Comparison of ENCODE assay signal across 26 mouse cellular contexts in the genomic region with DNA sequence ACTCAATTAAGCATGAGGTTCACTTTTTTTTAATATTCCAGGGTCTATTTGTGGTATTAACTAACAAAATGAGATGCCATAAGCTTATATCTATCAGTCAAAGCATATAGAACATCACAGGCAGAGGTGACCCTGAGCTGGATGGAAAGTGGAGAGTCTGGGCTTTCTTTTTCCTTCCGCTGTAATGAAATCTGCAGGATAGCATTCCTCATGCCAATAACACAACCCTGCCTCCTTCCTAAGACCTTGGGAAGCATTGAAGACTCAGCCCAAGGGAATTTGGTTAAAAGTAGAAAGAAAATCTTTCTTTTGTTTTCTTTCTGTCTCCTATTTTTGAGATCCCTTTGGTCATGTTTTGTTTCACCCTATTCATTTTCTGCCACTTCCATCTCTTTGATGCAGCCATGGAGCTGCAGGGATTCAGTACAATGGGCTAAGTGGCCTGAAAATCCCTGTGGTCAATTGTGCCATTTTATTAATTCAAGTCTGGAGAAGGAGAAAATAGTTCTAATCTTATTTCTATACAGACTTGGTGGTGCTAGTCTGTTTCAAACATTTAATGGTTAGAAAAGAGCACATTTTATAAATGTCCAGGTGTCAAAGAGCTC.
"Had no signal": no experiment of that assay in that cellular context is flagged by ENCODE, and none has a peak within 500 bp of the region (broad histone marks: within the 10 kb centered on the region; RNA-seq: fewer than 3 reads in every experiment).

No protein-coding gene starts in this region.

- ATAC-seq: hindbrain, embryonic 16.5 days; inflammation-experienced regulatory T-cells, adult 6 months; intestine, embryonic 15.5 days; intestine, postnatal 0 days had no signal

- H3K36me3 ChIP-seq: heart, embryonic 10.5 days; heart, embryonic 12.5 days; hindbrain, embryonic 10.5 days; hindbrain, embryonic 12.5 days; intestine, embryonic 15.5 days; limb, embryonic 10.5 days; limb, embryonic 12.5 days had no signal

- H3K27me3 ChIP-seq: heart, embryonic 12.5 days; hindbrain, embryonic 12.5 days; intestine, embryonic 15.5 days; limb, embryonic 12.5 days had no signal

- H3K4me3 ChIP-seq: gastrocnemius, adult 2 months; heart, embryonic 10.5 days; heart, embryonic 12.5 days; hindbrain, embryonic 10.5 days; hindbrain, embryonic 12.5 days; intestine, embryonic 15.5 days; layer of hippocampus, adult 2 months; left cerebral cortex, adult 2 months; limb, embryonic 10.5 days; limb, embryonic 12.5 days had no signal

- DNase-seq: gastrocnemius, adult 2 months; gastrocnemius, postnatal 10 days; gastrocnemius, postnatal 25 days; heart, adult 18-20 months; heart, postnatal 10 days; heart, postnatal 4 days; kidney, adult 18-20 months; kidney, adult 8-10 months; kidney, postnatal 10 days; kidney, postnatal 25 days; kidney, postnatal 4 days; liver had no signal

- H3K4me2 ChIP-seq: heart, embryonic 12.5 days; hindbrain, embryonic 12.5 days; hindbrain, embryonic 14.5 days; intestine, embryonic 15.5 days; limb, embryonic 12.5 days; liver, embryonic 11.5 days had no signal

- H3K9ac ChIP-seq: heart, embryonic 12.5 days; hindbrain, embryonic 12.5 days; hindbrain, embryonic 14.5 days; intestine, embryonic 15.5 days; limb, embryonic 12.5 days had no signal

- H3K9me3 ChIP-seq: heart, embryonic 10.5 days; heart, embryonic 12.5 days; hindbrain, embryonic 10.5 days; hindbrain, embryonic 12.5 days; intestine, embryonic 15.5 days; limb, embryonic 10.5 days; limb, embryonic 12.5 days had no signal

- H3K4me1 ChIP-seq: heart, embryonic 10.5 days; heart, embryonic 12.5 days; hindbrain, embryonic 10.5 days; hindbrain, embryonic 12.5 days; intestine, embryonic 15.5 days; limb, embryonic 10.5 days; limb, embryonic 12.5 days had no signal

- H3K27ac ChIP-seq: gastrocnemius, adult 2 months; heart, embryonic 10.5 days; hindbrain, embryonic 10.5 days; hindbrain, embryonic 12.5 days; hindbrain, embryonic 14.5 days; intestine, embryonic 15.5 days; layer of hippocampus, adult 2 months; left cerebral cortex, adult 2 months; limb, embryonic 10.5 days; limb, embryonic 12.5 days had no signal
